Mouse (Mus musculus): ENCODE data around the gene Lyl1.
A peak's percentile ranks its signal among the peaks of the same experiment; 100 is the strongest.

Lyl1 gene

GRCm38 (mm10) chr8:84722850-84723570 lies 21.8 kb downstream of the Lyl1 start, which contains the start of gene G430095P16Rik:
Gene G430095P16Rik, plus strand, starts transcription at chr8:84723007.
- DNase-seq (ENCODE audit: low read depth, low spot score) = peak; percentile 93

- no peak for DNase-seq (ENCODE audit: low read depth, low spot score)
Measured at GRCm38 (mm10) chr8:84723571-84723900, 22.3 kb downstream of the Lyl1 start.

GRCm38 (mm10) chr8:84724683-84725082 lies 23.4 kb downstream of the Lyl1 start:
- no peak for DNase-seq (ENCODE audit: low read depth, low spot score)

- DNase-seq (ENCODE audit: low read depth, low spot score) = no peak
Measured at GRCm38 (mm10) chr8:84725246-84725940, 24.1 kb downstream of the Lyl1 start.

GRCm38 (mm10) chr8:84725941-84726259 lies 24.6 kb downstream of the Lyl1 start:
- peak; percentile 83 for DNase-seq (ENCODE audit: low read depth, low spot score)

GRCm38 (mm10) chr8:84728474-84728873 lies 27.2 kb downstream of the Lyl1 start:
- no peak for DNase-seq (ENCODE audit: low read depth, low spot score)

- no peak for DNase-seq (ENCODE audit: low read depth, low spot score)
Measured at GRCm38 (mm10) chr8:84729921-84730362, 28.7 kb downstream of the Lyl1 start.

- DNase-seq (ENCODE audit: low read depth, low spot score) = peak; percentile 38
Measured at GRCm38 (mm10) chr8:84730541-84731370, 29.5 kb downstream of the Lyl1 start.

GRCm38 (mm10) chr8:84731371-84732177 lies 30.3 kb downstream of the Lyl1 start:
- DNase-seq (ENCODE audit: low read depth, low spot score) = no peak

GRCm38 (mm10) chr8:84732545-84732944 lies 31.3 kb downstream of the Lyl1 start:
- no peak for DNase-seq (ENCODE audit: low read depth, low spot score)

GRCm38 (mm10) chr8:84732996-84733395 lies 31.7 kb downstream of the Lyl1 start:
- no peak for DNase-seq (ENCODE audit: low read depth, low spot score)

GRCm38 (mm10) chr8:84733959-84734358 lies 32.7 kb downstream of the Lyl1 start:
- no peak for DNase-seq (ENCODE audit: low read depth, low spot score)

GRCm38 (mm10) chr8:84734680-84735079 lies 33.4 kb downstream of the Lyl1 start:
- DNase-seq (ENCODE audit: low read depth, low spot score) = no peak

GRCm38 (mm10) chr8:84735597-84735996 lies 34.3 kb downstream of the Lyl1 start:
- no peak for DNase-seq (ENCODE audit: low read depth, low spot score)

- DNase-seq (ENCODE audit: low read depth, low spot score) = no peak
Measured at GRCm38 (mm10) chr8:84736521-84736920, 35.3 kb downstream of the Lyl1 start.

GRCm38 (mm10) chr8:84737608-84738007 lies 36.4 kb downstream of the Lyl1 start:
- peak; percentile 83 for DNase-seq (ENCODE audit: low read depth, low spot score)

GRCm38 (mm10) chr8:84738266-84738665 lies 37.0 kb downstream of the Lyl1 start:
- DNase-seq (ENCODE audit: low read depth, low spot score) = no peak

- DNase-seq (ENCODE audit: low read depth, low spot score) = no peak
Measured at GRCm38 (mm10) chr8:84738715-84739400, 37.6 kb downstream of the Lyl1 start.

GRCm38 (mm10) chr8:84739401-84739742 lies 38.1 kb downstream of the Lyl1 start:
- no peak for DNase-seq (ENCODE audit: low read depth, low spot score)

GRCm38 (mm10) chr8:84740895-84741843 lies 39.9 kb downstream of the Lyl1 start:
- DNase-seq (ENCODE audit: low read depth, low spot score) = no peak

Measured in 3T3-L1 (cell line).